Mouse (Mus musculus): ENCODE data around the gene Slc6a11. TPM values are rescaled to one million over a fixed set of nuclear protein-coding genes. Genes with fewer than 3 reads are reported as not detected.

The Slc6a11 gene
- total RNA-seq, 1 experiment from 2014 or later: not detected

DNA sequence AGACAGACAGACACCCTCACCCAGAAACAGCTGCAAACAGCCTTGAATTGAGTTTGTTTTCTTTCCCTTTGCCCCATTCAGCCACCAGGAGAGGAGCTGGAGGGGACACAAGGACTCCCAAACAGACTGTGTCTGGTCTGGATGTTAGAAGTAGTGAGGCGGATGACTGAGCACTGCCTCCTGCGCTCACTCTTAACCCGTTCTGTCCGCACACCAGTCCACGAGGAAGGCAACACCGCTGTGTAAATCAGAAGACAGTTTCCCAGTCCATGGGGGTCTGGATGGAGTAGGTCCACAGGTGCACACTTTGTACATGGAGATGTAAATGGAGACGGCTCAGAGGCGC, 43.0 kb downstream of the Slc6a11 start:
- no peak for ATAC-seq (replicated peaks; ENCODE audit: insufficient number of reproducible peaks, low FRiP score, low TSS enrichment, poor library complexity, severe bottlenecking)

- no peak for ATAC-seq (replicated peaks; ENCODE audit: insufficient number of reproducible peaks, low FRiP score, low TSS enrichment, poor library complexity, severe bottlenecking)
Measured at GRCm38 (mm10) chr6:114174398-114175140, 43.5 kb downstream of the Slc6a11 start.

DNA sequence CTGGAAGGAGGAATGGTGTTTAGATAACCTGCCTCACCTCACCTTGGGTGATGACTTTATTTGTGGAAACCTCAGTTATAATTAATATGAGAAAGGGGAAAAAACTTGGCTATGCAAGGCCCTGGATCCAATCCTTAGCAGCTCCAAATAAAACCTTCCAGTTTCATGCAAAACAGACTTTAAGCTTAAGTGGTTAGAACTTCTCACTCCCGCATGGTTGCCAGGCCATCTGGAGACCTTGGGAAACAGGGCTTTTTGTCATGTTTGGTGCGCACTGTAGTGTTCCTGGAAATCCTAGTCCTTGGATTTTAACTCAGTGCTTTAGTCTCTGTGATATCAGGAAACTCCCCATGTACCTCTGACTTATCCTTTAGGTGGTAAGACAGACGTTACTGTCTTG, 47.1 kb downstream of the Slc6a11 start:
- ATAC-seq (replicated peaks; ENCODE audit: insufficient number of reproducible peaks, low FRiP score, low TSS enrichment, poor library complexity, severe bottlenecking): no peak

DNA sequence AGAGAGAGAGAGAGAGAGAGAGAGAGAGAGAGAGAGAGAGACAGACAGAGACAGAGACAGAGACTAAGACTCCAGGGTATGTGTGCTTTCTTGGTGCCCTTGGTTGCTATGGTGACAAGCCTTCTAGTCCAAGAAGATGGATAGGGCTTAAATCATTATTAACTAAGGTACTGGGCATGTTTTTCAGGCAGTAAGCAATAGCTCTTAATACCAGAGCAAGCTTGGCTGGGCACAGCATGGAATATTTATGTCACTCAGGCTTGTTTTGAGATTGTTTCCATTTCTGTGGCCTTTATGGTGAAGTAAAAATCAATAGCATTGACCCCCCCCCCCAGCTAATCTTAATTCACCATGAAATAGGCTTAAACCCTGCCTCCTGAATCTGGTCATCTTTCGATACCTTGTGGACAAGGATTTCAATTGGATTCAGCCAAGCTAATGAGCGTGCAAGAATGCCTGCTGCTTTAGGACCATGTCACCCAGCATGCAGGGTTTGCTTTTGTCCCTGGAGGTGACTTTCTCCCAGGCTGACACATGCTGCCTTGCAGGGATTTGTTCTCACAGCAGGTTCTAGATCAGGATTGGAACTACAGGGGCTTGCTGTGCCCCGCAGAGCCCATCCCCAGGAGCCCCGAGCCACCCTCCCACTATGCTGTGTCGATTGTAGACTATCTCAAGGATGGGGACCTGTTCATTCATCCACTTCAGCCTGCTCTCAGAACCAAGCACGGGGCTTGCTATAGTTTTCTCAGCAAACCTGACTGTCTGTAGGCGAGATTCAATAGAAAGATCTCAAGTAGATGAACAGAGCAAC, 51.5 kb downstream of the Slc6a11 start:
- ATAC-seq (replicated peaks; ENCODE audit: insufficient number of reproducible peaks, low FRiP score, low TSS enrichment, poor library complexity, severe bottlenecking): no peak

DNA sequence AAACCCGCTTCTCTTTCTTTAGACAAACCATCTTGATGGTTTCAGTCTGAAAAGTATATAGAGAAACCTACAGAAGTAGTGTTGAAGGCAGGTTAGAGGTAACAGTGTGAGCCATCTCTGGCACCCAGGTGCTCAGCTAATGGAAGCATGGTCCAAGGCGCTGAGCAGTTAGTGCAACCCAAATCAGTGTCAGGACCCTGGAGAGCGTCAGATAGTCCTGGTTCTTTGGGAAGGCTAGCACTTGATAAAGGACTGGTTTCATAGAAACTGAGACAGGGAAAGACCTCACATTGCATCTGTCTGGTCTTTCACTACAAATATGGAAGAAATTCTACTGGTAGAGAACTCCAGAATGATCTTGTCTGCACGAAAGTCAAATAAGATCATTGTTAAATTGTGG, 56.1 kb downstream of the Slc6a11 start:
- ATAC-seq (replicated peaks; ENCODE audit: insufficient number of reproducible peaks, low FRiP score, low TSS enrichment, poor library complexity, severe bottlenecking): no peak

- ATAC-seq (replicated peaks; ENCODE audit: insufficient number of reproducible peaks, low FRiP score, low TSS enrichment, poor library complexity, severe bottlenecking): no peak
Measured at GRCm38 (mm10) chr6:114188869-114189268, 57.8 kb downstream of the Slc6a11 start.

GRCm38 (mm10) chr6:114195998-114196397, 65.0 kb downstream of the Slc6a11 start:
- ATAC-seq (replicated peaks; ENCODE audit: insufficient number of reproducible peaks, low FRiP score, low TSS enrichment, poor library complexity, severe bottlenecking): no peak

DNA sequence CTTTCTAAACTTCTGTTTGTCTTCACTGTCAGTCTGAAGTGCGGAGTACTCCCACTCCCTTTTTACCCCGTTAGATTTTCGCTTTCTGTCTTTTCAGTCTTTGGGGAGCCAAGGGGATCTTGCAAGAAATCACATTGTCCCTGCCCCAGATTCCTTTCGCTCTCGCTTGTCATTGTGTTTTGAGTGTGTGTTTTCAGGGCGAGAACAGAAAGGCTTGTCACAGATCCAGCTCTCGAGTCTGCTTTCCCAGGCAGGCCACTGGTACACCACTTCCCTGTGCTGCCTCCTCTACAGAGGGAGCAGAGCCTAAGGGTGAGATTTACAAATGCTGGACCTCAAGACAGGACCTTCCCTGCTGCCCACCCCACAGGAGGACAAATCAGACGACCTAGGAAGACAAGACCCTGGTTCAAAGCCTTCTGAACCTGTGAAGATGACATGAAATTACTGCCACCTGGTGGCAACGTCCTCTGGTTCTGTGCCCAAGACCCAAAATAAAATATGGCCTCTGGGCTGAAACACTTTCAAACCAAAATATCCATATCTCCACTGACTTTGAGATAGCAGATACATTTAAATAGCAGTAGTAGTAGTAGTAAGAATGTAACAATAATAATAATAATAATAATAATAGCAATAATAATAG, 68.3 kb downstream of the Slc6a11 start:
- ATAC-seq (replicated peaks; ENCODE audit: insufficient number of reproducible peaks, low FRiP score, low TSS enrichment, poor library complexity, severe bottlenecking): no peak

- ATAC-seq (replicated peaks; ENCODE audit: insufficient number of reproducible peaks, low FRiP score, low TSS enrichment, poor library complexity, severe bottlenecking): no peak
Measured at GRCm38 (mm10) chr6:114204557-114204956, 73.5 kb downstream of the Slc6a11 start.

DNA sequence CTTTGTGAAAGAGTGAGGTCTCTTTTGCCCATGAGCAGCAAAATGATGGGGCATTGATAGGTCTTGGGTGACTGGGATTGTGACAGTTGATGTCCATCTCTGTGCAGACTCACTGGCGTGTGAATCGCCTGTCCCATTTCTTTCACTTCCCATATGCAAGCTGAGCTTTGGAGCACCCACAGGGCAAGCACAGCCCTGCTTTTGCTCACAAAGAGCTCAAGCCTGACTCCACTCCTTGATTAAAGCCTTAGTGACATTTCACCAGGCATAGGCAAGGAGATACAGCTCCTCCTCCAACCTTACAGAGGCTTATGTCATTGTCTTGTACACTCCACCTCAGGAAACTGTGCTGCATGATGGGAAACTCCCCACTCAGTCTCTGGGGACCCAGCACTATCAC, 77.3 kb downstream of the Slc6a11 start:
- ATAC-seq (replicated peaks; ENCODE audit: insufficient number of reproducible peaks, low FRiP score, low TSS enrichment, poor library complexity, severe bottlenecking): no peak

GRCm38 (mm10) chr6:114214393-114214792, 83.4 kb downstream of the Slc6a11 start:
- ATAC-seq (replicated peaks; ENCODE audit: insufficient number of reproducible peaks, low FRiP score, low TSS enrichment, poor library complexity, severe bottlenecking): no peak

- no peak for ATAC-seq (replicated peaks; ENCODE audit: insufficient number of reproducible peaks, low FRiP score, low TSS enrichment, poor library complexity, severe bottlenecking)
Measured at GRCm38 (mm10) chr6:114216741-114217414, 85.8 kb downstream of the Slc6a11 start.

DNA sequence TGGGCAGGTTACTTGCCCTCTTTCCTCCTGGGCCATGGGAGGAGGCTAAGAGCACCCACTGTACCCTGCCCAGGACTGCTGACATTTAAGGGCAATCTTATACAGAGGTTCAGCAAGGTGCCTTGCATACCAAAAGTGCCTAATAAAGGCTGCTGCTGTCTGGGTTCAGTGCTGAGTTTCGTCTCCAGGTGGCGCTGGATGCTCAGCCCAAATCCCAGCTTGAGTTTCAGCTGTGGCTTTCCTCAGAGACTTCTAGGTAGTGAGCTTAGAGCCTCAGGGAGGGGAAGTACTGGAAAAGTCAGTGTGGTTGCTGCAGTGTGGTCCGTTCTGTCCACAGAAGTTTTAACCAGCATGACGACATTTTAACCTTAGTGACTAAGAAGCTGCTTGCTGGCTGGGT, 93.4 kb downstream of the Slc6a11 start:
- ATAC-seq (replicated peaks; ENCODE audit: insufficient number of reproducible peaks, low FRiP score, low TSS enrichment, poor library complexity, severe bottlenecking): no peak

DNA sequence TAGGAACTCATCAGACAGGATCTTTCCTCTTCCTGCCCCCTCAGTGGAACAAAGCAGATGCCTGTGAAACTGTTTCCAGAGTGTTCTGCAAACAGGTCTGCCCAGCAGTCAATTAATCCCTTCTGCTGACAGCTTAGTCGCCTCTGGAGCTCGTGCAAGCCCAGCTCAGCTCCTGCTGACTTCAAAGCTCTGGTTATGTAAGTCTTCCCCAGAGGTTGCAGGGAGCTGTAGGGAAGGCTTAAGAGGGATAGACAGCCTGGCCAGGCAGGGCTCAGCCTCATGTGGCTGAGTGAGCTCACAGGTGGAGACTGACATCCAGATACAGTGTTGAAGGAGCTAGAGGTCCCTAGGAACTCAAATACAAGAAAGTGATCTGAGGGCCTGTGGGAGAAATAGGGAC, 96.3 kb downstream of the Slc6a11 start:
- no peak for ATAC-seq (replicated peaks; ENCODE audit: insufficient number of reproducible peaks, low FRiP score, low TSS enrichment, poor library complexity, severe bottlenecking)

GRCm38 (mm10) chr6:114228196-114228595, 97.2 kb downstream of the Slc6a11 start:
- no peak for ATAC-seq (replicated peaks; ENCODE audit: insufficient number of reproducible peaks, low FRiP score, low TSS enrichment, poor library complexity, severe bottlenecking)

- ATAC-seq (replicated peaks; ENCODE audit: insufficient number of reproducible peaks, low FRiP score, low TSS enrichment, poor library complexity, severe bottlenecking): no peak
Measured at GRCm38 (mm10) chr6:114238892-114239644, 108.0 kb downstream of the Slc6a11 start.

GRCm38 (mm10) chr6:114245665-114246064, 114.6 kb downstream of the Slc6a11 start:
- no peak for ATAC-seq (replicated peaks; ENCODE audit: insufficient number of reproducible peaks, low FRiP score, low TSS enrichment, poor library complexity, severe bottlenecking)

GRCm38 (mm10) chr6:114250311-114250710, 119.3 kb downstream of the Slc6a11 start:
- no peak for ATAC-seq (replicated peaks; ENCODE audit: insufficient number of reproducible peaks, low FRiP score, low TSS enrichment, poor library complexity, severe bottlenecking)

DNA sequence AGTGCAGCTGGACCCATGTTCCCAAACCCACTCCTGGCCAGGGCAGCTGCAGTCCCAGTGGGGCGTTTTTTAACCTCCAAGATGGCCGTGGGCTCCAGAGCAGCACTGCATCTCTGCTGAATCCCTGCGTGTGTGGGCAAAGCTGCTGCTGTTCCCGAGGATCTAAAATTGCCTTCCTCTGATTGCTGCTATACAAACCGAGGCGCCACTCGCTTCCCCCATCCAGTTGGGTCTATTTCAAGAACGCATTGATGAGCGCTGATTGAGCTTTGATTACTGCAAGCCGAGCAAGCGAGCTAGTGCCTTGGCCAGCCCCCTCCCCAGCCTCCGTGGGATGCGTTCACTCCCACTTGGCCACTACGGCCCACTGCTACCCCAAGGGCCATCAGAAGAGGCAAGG, 123.9 kb downstream of the Slc6a11 start:
- ATAC-seq (replicated peaks; ENCODE audit: insufficient number of reproducible peaks, low FRiP score, low TSS enrichment, poor library complexity, severe bottlenecking): no peak

Measured in monocyte, adult 5-6 weeks (primary cell).